Mouse (Mus musculus) fibroblast of lung, adult 2 months (primary cell): ENCODE measurements around the gene Alpk1.

ENCODE experiments used
- DNase-seq: peaks from one replicate; pipeline ENCODE4 v3.0.0-alpha.2; 2011; ENCODE audit warnings: low read depth

The Alpk1 gene

GRCm38 (mm10) chr3:127743614-127744365 is 36.5 kb downstream of the Alpk1 start:
- DNase-seq, result no peak

DNA sequence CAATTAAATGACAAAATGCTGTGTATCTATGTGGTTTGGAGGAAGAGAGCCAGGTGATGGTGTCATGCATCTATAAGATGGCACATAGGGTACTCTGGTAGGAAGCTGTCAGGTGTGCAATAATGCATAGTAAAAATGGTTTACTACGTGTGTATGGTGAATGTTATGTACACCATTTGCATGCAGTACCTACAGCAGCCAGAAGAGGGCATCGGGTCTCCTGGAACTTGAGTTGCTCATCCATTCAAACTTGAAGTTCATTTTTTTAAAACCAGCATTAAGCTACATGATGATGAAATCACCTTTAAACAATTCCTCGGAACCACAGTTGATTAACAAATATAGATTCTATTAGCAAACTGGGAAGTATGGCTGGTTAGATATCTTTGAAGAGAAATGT is 38.9 kb downstream of the Alpk1 start:
- DNase-seq, result no peak

DNA sequence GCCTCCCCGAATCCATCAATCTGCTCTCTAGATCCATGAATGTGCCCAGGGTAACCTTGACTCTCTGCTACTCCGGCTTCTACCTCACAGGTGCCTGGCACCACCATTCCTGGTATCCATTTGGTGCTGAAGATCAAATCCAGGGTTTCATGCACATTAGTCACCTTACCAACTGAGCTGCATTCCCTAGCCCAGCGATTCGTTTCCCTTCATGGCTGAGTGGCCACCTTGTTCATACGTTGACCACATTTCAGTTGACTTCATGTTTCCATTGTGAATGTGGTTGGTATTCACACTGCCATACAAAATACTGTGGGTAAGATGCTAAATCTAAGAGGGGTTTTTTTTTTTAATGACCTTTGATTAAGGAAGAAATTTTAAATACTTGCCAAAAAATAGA is 42.5 kb downstream of the Alpk1 start:
- DNase-seq, result no peak

- no peak for DNase-seq
Measured at GRCm38 (mm10) chr3:127735395-127735794, 44.9 kb downstream of the Alpk1 start.

- no peak for DNase-seq
Measured at GRCm38 (mm10) chr3:127729513-127730137, 50.7 kb downstream of the Alpk1 start.

- DNase-seq, result no peak
Measured at GRCm38 (mm10) chr3:127728851-127729512, 51.3 kb downstream of the Alpk1 start.

DNA sequence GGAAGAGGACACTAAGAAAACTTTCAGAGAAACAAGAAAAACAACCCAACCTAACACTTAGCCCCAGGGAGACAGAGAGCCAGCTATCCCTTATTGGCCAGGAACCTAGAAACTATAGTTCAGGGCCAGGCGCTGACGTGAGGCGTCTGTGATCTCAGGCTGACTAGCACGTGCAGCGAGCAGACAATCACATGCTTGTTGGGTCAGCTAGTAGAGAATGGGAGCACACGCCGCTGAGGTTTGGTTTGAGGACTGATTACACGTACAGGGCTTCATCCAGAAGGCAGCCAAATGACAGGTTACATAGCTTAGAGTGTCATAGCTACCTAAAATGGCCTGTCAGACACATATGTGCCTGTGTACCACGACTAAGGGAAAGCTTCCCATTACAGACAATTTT is 52.3 kb downstream of the Alpk1 start:
- no peak for DNase-seq

DNA sequence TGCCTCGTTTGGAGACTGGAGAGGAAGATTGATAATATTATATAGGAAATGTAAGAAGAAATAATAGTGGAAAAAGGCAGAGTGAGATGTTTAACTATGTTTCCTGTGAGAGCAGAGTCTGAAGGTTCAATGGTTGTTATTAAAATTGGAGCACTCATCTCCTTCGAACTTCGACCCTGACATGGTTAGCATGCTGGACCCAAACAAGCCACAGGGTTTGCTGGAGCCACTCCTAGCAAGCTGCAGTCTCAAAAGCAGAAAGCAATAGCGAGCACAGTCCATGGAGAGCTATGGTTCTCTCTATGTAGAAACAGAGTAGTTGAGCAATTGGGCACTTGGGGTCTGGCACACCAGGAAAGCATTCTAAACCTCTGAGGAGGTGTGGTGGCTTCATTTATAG is 59.4 kb downstream of the Alpk1 start:
- no peak for DNase-seq

- no peak for DNase-seq
Measured at GRCm38 (mm10) chr3:127720050-127720449, 60.3 kb downstream of the Alpk1 start.

DNA sequence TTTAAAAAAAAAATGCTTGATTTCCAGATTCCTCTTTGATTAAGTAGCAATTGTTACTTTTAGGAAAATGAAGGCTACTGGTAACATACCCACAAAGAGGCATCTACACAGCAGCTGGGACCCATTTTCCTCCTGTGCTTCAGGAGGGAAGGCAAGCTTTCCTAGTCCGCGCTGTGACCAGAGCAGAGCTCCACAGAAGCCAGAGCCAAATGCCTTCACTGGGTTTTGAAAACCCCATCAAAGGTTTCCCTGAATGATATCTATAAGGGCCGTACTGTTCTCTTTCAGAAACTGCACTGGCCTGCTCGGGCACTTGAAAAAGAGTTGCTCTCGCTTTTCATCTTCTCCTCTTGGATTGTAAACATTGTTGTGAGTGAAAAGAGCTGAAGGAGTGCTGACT is 60.7 kb downstream of the Alpk1 start:
- no peak for DNase-seq

DNA sequence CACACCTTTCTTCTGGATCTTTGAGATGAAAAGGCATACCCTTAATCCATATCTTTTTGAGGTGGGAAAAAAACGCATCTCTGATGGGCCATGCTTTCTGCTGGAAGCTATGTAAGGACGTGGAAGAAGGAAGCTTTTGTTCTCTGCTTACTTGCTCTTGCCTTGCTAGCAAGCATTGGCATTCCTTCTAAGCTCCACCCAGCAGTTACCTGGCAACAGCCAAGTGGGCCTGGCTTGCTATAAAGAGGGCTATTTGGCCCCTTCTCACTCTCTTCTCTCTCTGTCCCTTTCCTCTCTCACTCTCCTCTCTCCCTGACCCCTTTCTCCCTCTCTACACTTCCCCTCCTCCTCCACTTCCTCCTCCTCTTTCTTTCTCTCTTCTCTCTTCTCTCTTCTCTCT is 63.6 kb downstream of the Alpk1 start:
- peak; percentile 2 for DNase-seq

DNA sequence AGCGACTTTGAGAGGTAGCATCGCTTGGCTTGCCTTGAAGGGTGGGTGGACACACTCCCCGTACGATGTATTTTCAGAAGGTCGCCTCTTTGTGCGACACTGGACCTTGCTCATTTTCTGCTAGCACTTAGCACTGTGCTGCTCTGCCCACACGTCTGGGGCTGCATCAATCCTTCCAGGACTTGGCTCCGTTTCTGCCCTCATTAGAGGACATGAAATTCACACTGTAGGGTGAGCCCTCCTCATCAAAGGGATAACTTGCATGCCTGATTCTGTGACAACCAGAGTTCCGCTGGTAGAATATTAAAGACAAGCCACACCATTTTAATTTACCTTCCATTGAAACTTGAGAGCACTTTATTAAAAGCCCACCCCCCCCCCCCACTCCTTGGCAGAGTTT is 67.2 kb downstream of the Alpk1 start:
- no peak for DNase-seq

- no peak for DNase-seq
Measured at GRCm38 (mm10) chr3:127711536-127711935, 68.8 kb downstream of the Alpk1 start.

- no peak for DNase-seq
Measured at GRCm38 (mm10) chr3:127707089-127707485, 73.2 kb downstream of the Alpk1 start.

DNA sequence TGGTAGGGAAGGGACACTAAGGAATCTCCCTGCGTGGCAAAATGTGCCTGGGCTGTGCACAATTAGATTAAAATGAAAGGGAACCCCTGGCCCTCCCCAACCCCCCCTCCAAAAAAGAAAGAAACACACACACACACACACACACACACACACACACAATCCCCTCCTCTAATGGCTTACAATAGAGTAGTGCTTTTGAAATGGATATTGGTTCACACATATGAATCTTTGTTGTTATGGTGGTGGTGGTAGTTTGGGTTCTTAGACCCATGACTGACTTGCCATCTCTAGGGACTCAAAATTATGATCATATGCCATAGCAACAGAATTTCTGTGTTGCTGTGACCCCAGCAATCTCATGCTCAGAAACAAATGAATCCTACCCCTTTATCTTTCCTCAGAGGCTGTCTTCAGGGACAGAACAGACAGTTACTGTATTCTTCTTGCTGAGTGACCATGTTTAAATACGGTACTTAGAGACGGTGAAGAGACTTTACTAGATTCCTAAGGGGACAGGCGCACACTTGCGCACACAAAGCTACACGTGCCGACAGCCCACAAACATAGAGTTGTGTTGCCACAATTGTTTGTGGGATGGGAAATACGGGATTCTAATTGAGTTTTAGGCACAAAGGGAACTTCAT is 73.8 kb downstream of the Alpk1 start:
- DNase-seq, result no peak

DNA sequence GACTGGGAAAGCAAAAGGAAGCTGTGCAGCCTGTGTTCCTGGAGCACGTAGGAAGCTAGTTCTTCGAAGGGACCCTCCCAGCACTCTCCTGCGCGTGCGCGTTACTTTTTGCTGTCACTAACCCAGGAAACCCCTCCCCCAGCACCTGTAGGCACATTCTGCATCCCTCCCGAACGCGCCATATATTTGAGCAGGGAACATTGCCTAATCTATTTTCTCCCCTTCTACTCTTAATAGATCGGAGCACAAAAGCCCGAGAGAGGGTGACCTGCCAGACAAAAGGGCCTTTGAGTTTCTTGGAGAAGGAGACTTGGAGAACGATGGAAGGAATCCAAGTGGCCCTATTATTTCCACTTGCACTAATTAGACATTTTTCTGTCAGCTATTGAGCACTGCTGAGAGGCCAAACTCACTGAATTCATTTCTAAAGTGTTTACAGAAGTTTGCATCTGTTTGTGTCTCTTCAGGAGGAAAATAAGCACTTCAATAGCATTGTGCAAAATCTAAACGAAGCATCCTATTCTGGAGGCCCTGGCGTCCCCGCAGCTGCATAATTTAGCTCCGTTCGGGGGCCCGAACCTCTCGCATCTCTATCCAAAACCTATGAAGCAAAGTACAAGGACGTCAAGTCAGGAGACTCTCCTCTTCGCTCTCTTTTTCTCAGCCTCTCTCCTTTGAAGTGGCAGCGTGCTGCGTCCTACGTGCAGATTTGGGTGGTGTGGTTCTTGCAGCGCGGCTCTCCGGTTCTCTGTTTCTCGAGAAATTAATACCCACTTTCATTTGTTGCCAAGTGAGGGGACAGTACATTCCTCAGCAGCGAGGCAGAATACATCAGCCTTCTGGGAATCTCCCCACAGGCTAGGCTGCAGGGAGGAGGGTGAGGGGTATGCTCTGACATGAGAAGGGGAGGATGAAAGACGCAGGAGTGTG is 74.5 kb downstream of the Alpk1 start:
- DNase-seq, result no peak

DNA sequence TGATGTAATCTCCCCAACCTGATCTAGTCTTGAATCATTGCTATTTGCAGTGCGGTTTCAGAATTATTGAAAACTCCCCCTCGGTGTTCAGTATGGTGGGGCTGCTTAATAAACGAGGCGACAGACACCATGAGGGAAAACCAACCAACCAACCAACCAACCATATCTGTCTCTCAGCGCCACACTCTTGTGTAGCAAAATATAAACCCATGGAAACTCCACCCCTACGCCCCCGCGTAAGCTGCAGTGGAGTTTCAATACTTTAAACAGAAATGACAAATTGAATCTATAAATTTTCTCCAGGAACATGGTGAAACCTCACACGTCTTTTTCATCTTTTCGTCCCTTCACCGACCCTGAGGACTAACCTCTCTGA is 75.2 kb downstream of the Alpk1 start:
- no peak for DNase-seq

- no peak for DNase-seq
Measured at GRCm38 (mm10) chr3:127701196-127701825, 79.0 kb downstream of the Alpk1 start.

DNA sequence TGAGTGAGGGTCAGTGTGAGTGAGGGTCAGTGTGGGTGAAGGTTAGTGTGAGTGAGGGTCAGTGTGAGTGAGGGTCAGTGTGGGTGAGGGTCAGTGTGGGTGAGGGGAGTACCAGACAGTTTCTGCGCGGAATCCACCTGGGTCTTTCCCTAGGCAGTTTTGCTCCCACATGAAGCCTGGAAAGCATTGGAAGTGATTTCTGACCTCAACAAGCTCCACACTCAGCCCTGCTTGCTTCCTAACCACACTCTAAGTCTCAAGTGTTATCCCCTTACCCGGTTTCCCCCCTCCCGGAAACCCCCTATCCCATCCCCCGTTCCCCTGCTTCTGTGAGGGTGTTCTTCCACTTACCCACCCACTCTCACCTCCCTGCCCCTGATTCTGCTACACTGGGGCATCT is 81.7 kb downstream of the Alpk1 start:
- DNase-seq, result no peak

- DNase-seq, result no peak
Measured at GRCm38 (mm10) chr3:127696541-127696940, 83.8 kb downstream of the Alpk1 start.
